Mouse (Mus musculus) intestine, embryonic 15.5 days (tissue): Measurements from ENCODE around the gene Dido1. TPM values are rescaled to one million over a fixed set of nuclear protein-coding genes. Genes with fewer than 3 reads are reported as not detected.

Experiments used
- polyA plus RNA-seq: library from polyadenylated mRNA; unstranded; fragments of >200 nt; fragmentation: Nextera tagmentation; extraction: Ambion mirVana; gene quantifications from 2 replicates; pipeline ENCODE4 v1.2.1, GENCODE M21; 2015

Dido1 gene
- polyA plus RNA-seq, 1 experiment from 2014 or later = 22.8 TPM

Other genes starting within 250 kb of the Dido1 start
- 2.4 and 2.8 TPM in 2 replicates for gene Ntsr1, start 210.0 kb downstream of the Dido1 start, polyA plus RNA-seq
- gene Mrgbp, start 128.7 kb downstream of the Dido1 start, polyA plus RNA-seq = 20.7 and 22.3 TPM in 2 replicates
- 42.1 and 44.2 TPM in 2 replicates for gene Ogfr, start 120.8 kb downstream of the Dido1 start, polyA plus RNA-seq
- 5.5 and 6.7 TPM in 2 replicates for gene Col9a3, start 112.2 kb downstream of the Dido1 start, polyA plus RNA-seq
- 0.13 TPM in 1 of 2 replicates, not detected in the other for gene Tcfl5, start 67.3 kb downstream of the Dido1 start, polyA plus RNA-seq
- gene Gid8, start 118 bp upstream of the Dido1 start, polyA plus RNA-seq = 52.6 and 55.1 TPM in 2 replicates
- 2.3 and 4.6 TPM in 2 replicates for gene Slc17a9, start 15.3 kb upstream of the Dido1 start, polyA plus RNA-seq
- not detected in 2 replicates for gene Bhlhe23, start 66.9 kb upstream of the Dido1 start, polyA plus RNA-seq
- 46.9 and 49.3 TPM in 2 replicates for gene Ythdf1, start 210.9 kb upstream of the Dido1 start, polyA plus RNA-seq
- gene Birc7, start 219.0 kb upstream of the Dido1 start, polyA plus RNA-seq = not detected in 2 replicates
- gene Nkain4, start 244.7 kb upstream of the Dido1 start, polyA plus RNA-seq = 37.4 and 41.1 TPM in 2 replicates